15 mouse cellular contexts compared by ENCODE assay signal in genomic region chr2:59202930-59203329, GRCm38 (mm10). TPM values are rescaled to one million over a fixed set of nuclear protein-coding genes. Genes with fewer than 3 reads are reported as not detected.
DNase-seq lines count a peak whose midpoint lies in the region; ATAC-seq and TF ChIP-seq lines count a peak whose summit lies in the region.
"Had no signal": no experiment of that assay in that cellular context is flagged by ENCODE, and none has a peak within 500 bp of the region (broad histone marks: within the 10 kb centered on the region; RNA-seq: fewer than 3 reads in every experiment).

No protein-coding gene starts in this region.

- H3K9ac ChIP-seq in heart, embryonic 15.5 days: no peak overlapping the region
- H3K9ac ChIP-seq in lung, embryonic 14.5 days: no peak overlapping the region
- no peak overlapping the region for H3K9ac ChIP-seq in stomach, embryonic 16.5 days (ENCODE audit: low read length)
- H3K9ac ChIP-seq: embryonic facial prominence, embryonic 13.5 days; lung, embryonic 15.5 days; neural tube, embryonic 15.5 days had no signal

- no peak for TF ChIP-seq CTCF in lung, embryonic 14.5 days (IDR thresholded peaks at IDR 0.05; ENCODE audit: low read depth)
- no peak for TF ChIP-seq CTCF in lung, adult 2 months (IDR thresholded peaks at IDR 0.05; ENCODE audit: insufficient read depth, low read length)

- H3K9me3 ChIP-seq in heart, embryonic 15.5 days (replicated peaks): no peaks in the 10 kb centered on the region
- H3K9me3 ChIP-seq in lung, embryonic 14.5 days (ENCODE audit: low read depth, low read length): no peaks in the 10 kb centered on the region
- H3K9me3 ChIP-seq in stomach, embryonic 16.5 days (replicated peaks; ENCODE audit: control insufficient read depth, low read length): no peaks in the 10 kb centered on the region
- H3K9me3 ChIP-seq: embryonic facial prominence, embryonic 13.5 days; forebrain, embryonic 10.5 days; lung, embryonic 15.5 days; neural tube, embryonic 15.5 days had no signal

- DNase-seq in cerebellum, adult 11 months: no peak
- no peak for DNase-seq in heart, postnatal 14 days
- no peak for DNase-seq in lung, embryonic 14.5 days
- no peak for DNase-seq in lung, adult 2 months
- no peak for DNase-seq in right cerebral cortex, adult 2 months (ENCODE audit: low spot score in 2 of 2)
- DNase-seq: cerebellum, adult 11-12 months; kidney, adult 9 months had no signal

- TF ChIP-seq POLR2A in lung, adult 2 months (IDR thresholded peaks at IDR 0.05; ENCODE audit: borderline replicate concordance, extremely low read depth, low read depth, low read length): no peak

- H3K27ac ChIP-seq in heart, embryonic 15.5 days: peak overlapping the region; percentile 73
- H3K27ac ChIP-seq in lung, embryonic 14.5 days (ENCODE audit: low read depth): no peak overlapping the region
- peak overlapping the region; percentile 36; the same call in 1 of the 2 replicates for H3K27ac ChIP-seq in stomach, embryonic 16.5 days (ENCODE audit: low read length)
- H3K27ac ChIP-seq: embryonic facial prominence, embryonic 13.5 days; forebrain, embryonic 10.5 days; lung, embryonic 15.5 days; neural tube, embryonic 15.5 days had no signal

- WGBS in heart, embryonic 15.5 days: 28% methylated on average over 5 of the region's 5 CpGs
- WGBS in lung, embryonic 14.5 days: 58% methylated on average over 5 of the region's 5 CpGs
- WGBS in lung, adult 2 months: 55% methylated on average over 5 of the region's 5 CpGs
- WGBS in stomach, embryonic 16.5 days: 64% methylated on average over 5 of the region's 5 CpGs

- H3K36me3 ChIP-seq in heart, embryonic 15.5 days: no peaks in the 10 kb centered on the region
- H3K36me3 ChIP-seq in lung, embryonic 14.5 days (ENCODE audit: insufficient read depth): no peaks in the 10 kb centered on the region
- H3K36me3 ChIP-seq in stomach, embryonic 16.5 days (ENCODE audit: control insufficient read depth, insufficient read depth, low read length): no peaks in the 10 kb centered on the region
- H3K36me3 ChIP-seq: embryonic facial prominence, embryonic 13.5 days; lung, embryonic 15.5 days; neural tube, embryonic 15.5 days had no signal

- peaks cover 56% of the 10 kb centered on the region for H3K4me1 ChIP-seq in heart, embryonic 15.5 days (replicated peaks)
- peaks cover 7% of the 10 kb centered on the region; the same call in 1 of the 2 replicates for H3K4me1 ChIP-seq in lung, embryonic 14.5 days (ENCODE audit: insufficient read depth)
- H3K4me1 ChIP-seq in lung, adult 2 months (ENCODE audit: control insufficient read depth, insufficient read depth, low read length): peaks cover 8% of the 10 kb centered on the region
- H3K4me1 ChIP-seq in stomach, embryonic 16.5 days (ENCODE audit: control insufficient read depth, insufficient read depth, low read length): 0 out of 2 replicates have a peak, but pooled peaks cover 2% of the 10 kb centered on the region

- no peaks in the 10 kb centered on the region for H3K27me3 ChIP-seq in heart, embryonic 15.5 days
- H3K27me3 ChIP-seq in lung, embryonic 14.5 days (ENCODE audit: insufficient read depth, low read length): no peaks in the 10 kb centered on the region
- H3K27me3 ChIP-seq in stomach, embryonic 16.5 days (ENCODE audit: control insufficient read depth, insufficient read depth, low read length): no peaks in the 10 kb centered on the region
- H3K27me3 ChIP-seq: embryonic facial prominence, embryonic 13.5 days; lung, embryonic 15.5 days; neural tube, embryonic 15.5 days had no signal

- intact Hi-C loops in heart, postnatal 14 days (cut with DNase I): no loop called here

- no peak overlapping the region for H3K4me2 ChIP-seq in heart, embryonic 15.5 days
- H3K4me2 ChIP-seq in lung, embryonic 14.5 days: no peak overlapping the region
- H3K4me2 ChIP-seq in stomach, embryonic 16.5 days (ENCODE audit: low read depth, low read length): no peak overlapping the region
- H3K4me2 ChIP-seq: embryonic facial prominence, embryonic 13.5 days; lung, embryonic 15.5 days; neural tube, embryonic 15.5 days had no signal

- H3K4me3 ChIP-seq in heart, embryonic 15.5 days: no peak overlapping the region
- no peak overlapping the region for H3K4me3 ChIP-seq in lung, embryonic 14.5 days (ENCODE audit: low read depth, low read length)
- H3K4me3 ChIP-seq in lung, adult 2 months (replicated peaks; ENCODE audit: extremely low read depth, low read depth, low read length): no peak overlapping the region
- H3K4me3 ChIP-seq in stomach, embryonic 16.5 days (replicated peaks; ENCODE audit: low read length): no peak overlapping the region
- H3K4me3 ChIP-seq: embryonic facial prominence, embryonic 13.5 days; forebrain, embryonic 10.5 days; lung, embryonic 15.5 days; neural tube, embryonic 15.5 days had no signal

- 0 out of 2 replicates have a peak, but pooled peaks have one; percentile 28 for ATAC-seq in cerebellum, adult (ENCODE audit: insufficient number of reproducible peaks, low FRiP score, low TSS enrichment)
- 0 out of 2 replicates have a peak, but pooled peaks have one; percentile 8 for ATAC-seq in heart, embryonic 15.5 days (replicated peaks; ENCODE audit: insufficient number of reproducible peaks, insufficient read depth, low FRiP score, low read depth)
- 0 out of 2 replicates have a peak, but pooled peaks have one; percentile 32 for ATAC-seq in lung, embryonic 14.5 days (ENCODE audit: insufficient read depth)
- no peak for ATAC-seq in stomach, embryonic 16.5 days (ENCODE audit: insufficient read depth, low FRiP score)

RNA-seq across cellular contexts. Expression of gene Pkp4, which starts 42.3 kb away (rescaled TPM):
- polyA plus RNA-seq in heart, embryonic 15.5 days (2015; fragmentation: Nextera tagmentation; extraction: Ambion mirVana): 36.5 and 40.1 TPM in 2 replicates
- total RNA-seq in heart, postnatal 14 days (2021): 100 to 1,000 TPM; 160 to 162 TPM
- 32.4 and 34.8 TPM in 2 replicates for polyA plus RNA-seq in lung, embryonic 14.5 days (2014; fragmentation: Nextera tagmentation; extraction: Ambion mirVana)
- polyA plus RNA-seq in lung, adult 2 months (2012; rRNA removed): 76.2 and 81.6 TPM in 2 replicates
- polyA plus RNA-seq in stomach, embryonic 16.5 days (2015; fragmentation: Nextera tagmentation; extraction: Ambion mirVana): 30.0 and 32.6 TPM in 2 replicates

RNA-seq across cellular contexts. Expression of gene Ccdc148, which starts 42.4 kb away (rescaled TPM):
- polyA plus RNA-seq in heart, embryonic 15.5 days (2015; fragmentation: Nextera tagmentation; extraction: Ambion mirVana): 0.94 and 1.2 TPM in 2 replicates
- 1 to 10 TPM in 1 of 2 experiments, under 1 TPM in 1; 0.93 to 1.2 TPM for total RNA-seq in heart, postnatal 14 days (2021)
- polyA plus RNA-seq in lung, embryonic 14.5 days (2014; fragmentation: Nextera tagmentation; extraction: Ambion mirVana): 0.95 and 1.1 TPM in 2 replicates
- 0.09 and 0.15 TPM in 2 replicates for polyA plus RNA-seq in lung, adult 2 months (2012; rRNA removed)
- polyA plus RNA-seq in stomach, embryonic 16.5 days (2015; fragmentation: Nextera tagmentation; extraction: Ambion mirVana): 0.93 and 1.4 TPM in 2 replicates
- total RNA-seq: common myeloid progenitor, adult 5-6 weeks had no signal
